Mouse (Mus musculus) left cerebral cortex, adult 2 months (tissue): ENCODE measurements at regions not wholly inside any gene's neighbourhood (a gene's known extent, or its start where the extent isn't known, plus 50 kb on each side); places are given as distances from the start of the nearest gene placed in this dataset.

Source experiments
- DNase-seq, 2 experiments: peaks; one replicate each; pipeline ENCODE4 v3.0.0; 2021 to 2022; ENCODE audit warnings: low spot score in 2 of 2, mixed read lengths in 1 of 2; ENCODE audit errors: extremely low spot score in 1 of 2
- H3K27ac ChIP-seq: fragments of 200-600 bp; 2 replicates; pipeline ENCODE4 v1.8.1; 2022
- H3K4me3 ChIP-seq: fragments of 200-600 bp; 2 replicates; pipeline ENCODE4 v1.8.1; 2022
- CTCF ChIP-seq: fragments of 200-600 bp; IDR thresholded peaks from 2 replicates; pipeline ENCODE4 v1.8.1; 2022; ENCODE audit warnings: antibody characterized with exemption, mild to moderate bottlenecking, moderate library complexity
- intact Hi-C: fragments of 180-260 bp; cut with DNase I; formaldehyde crosslinking; loops from one replicate; pipeline ENCODE4 v1.15.1; 2025

DNA sequence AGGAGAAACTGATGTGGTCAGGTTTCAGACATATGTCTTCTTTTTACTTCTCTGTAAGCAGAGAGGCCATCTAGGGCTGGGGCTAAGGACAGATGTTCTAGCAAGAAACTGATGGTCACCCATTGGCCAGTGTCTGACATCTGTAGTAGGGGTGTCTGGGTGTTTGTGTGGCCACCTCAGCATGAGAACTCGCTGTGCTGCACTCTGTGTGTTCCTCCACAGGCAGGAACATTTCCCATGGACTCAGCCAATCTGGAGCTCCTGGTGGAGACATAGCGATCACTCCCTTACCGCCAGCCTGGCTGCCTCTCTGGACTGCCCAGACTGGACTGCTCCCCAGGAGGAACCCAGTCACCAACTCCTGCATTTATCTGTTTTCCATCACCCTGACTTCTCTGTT, 119.1 kb upstream of the Gdf10 start:
- no peak for DNase-seq
- intact Hi-C loops: no loop called here
- H3K4me3 ChIP-seq: no peak overlapping the region
- H3K27ac ChIP-seq: no peak overlapping the region
- no peak for TF ChIP-seq CTCF

DNA sequence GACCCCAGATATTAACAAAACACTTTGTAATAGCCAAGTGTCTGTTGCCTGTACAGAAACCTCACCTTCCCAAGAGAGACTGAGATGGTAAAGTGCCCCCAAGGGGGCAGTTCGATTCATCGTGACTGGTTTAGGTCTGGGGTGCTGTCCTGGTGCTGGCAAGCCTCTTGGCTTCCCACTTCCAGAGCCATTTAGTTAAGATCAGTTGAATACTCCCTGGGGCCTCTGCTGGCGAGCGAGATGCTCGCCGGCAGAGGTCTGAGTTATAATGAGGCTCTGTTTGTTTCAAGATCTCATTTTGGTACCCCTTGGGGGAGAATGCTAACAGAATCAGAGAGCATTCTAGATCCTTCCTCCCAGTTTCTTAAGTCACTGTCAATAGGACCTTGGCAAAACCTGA, 118.7 kb upstream of the Gdf10 start:
- intact Hi-C loops: no loop called here
- no peak overlapping the region for H3K27ac ChIP-seq
- H3K4me3 ChIP-seq: no peak overlapping the region
- no peak for DNase-seq
- no peak for TF ChIP-seq CTCF

DNA sequence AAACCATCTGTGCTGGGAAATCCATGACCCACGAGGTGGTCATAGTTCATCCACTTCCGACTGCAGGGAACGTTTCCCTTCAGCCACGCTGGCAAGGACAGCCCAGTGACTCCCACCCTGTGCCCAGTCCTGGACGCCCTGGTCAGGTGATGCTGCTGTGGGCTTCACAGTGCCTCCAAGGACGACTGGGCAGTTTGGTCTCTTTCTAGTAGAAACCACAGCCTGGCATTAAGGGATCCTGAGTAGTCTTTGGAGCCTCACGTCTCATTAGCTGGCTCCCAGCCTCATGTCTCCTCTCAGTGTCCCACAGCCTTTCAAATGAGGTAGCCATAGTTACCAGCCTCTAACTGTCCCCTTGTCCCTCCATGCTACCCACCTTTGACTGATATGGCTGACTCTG, 116.2 kb upstream of the Gdf10 start:
- Histone ChIP-seq H3K27ac (no peak overlapping the region), H3K4me3 (no peak overlapping the region)
- no peak for DNase-seq
- no peak for TF ChIP-seq CTCF
- intact Hi-C loops: no loop called here

DNA sequence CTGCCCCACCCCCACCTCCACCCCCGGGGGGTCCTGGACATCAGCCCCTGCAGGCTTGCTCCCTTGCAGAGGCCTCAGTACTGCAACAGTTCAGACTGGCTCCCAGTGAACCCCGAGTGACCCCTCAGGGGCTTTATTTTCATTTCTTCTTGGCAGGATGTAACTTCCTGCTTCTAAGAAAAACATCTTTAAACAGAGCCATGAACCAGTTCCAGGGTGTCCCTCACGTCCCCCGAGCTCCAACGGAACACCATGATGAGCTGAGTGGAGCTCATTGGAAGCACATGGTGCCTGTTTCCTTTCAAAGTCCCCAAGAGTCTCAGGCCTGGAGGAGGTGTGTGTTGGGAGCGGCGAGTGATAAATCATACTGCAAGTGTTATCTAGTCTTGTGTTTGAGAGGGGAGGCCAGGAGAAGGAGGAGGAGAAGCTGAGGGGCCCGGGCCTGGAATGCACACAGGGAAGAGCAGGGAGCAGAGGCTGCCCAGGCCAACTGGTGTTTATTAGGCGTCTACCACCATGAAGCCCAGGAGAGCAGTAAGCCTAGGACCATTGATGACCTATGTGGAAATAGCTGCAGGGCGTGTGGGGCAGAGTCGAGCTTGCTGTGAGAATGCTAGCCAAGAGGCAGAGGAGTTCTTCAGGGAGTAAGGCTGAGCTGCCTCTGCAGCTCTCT, 114.7 kb upstream of the Gdf10 start:
- H3K27ac ChIP-seq: no peak overlapping the region
- intact Hi-C loops: no loop called here
- TF ChIP-seq CTCF: no peak
- no peak for DNase-seq
- no peak overlapping the region for H3K4me3 ChIP-seq

DNA sequence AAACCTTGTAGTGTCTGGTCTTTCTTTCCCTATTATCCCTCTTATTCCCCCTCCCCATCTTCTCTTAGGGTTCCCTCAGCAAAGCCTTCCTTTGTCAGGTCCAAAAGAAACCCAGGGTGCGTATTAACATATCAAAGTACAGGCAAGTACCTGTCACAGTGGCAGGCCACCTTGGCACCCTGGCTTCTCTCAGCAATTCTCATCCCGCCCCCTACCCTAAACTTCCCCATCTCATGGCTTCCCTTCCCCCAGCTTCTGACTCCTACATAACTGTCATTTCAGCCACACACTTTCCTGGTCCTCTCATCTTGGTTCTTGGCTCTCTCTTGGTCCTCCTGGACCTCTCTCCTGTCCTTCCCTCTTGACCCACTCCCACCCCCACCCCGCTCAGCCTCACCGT, 112.8 kb upstream of the Gdf10 start:
- intact Hi-C loops: no loop called here
- H3K27ac ChIP-seq: no peak overlapping the region
- DNase-seq: no peak
- no peak overlapping the region for H3K4me3 ChIP-seq
- TF ChIP-seq CTCF: no peak

DNA sequence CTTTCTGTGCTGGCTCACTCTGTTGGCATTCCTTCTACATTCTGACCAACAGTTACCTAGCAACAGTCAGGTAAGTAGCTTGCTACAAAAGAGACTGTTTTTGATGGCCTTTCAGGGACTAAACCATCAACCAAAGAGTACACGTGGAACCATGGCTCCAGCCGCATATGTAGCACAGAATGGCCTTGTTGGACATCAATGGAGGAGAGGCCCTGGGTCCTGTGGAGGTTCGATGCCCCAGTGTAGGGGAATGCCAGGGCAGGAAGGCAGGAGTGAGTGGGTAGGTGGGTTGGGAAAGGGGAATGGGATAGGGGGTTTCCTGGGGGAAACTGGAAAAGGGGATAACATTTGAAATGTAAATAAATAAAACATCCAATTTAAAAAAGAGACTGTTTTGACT, 112.1 kb upstream of the Gdf10 start:
- intact Hi-C loops: no loop called here
- H3K4me3 ChIP-seq: no peak overlapping the region
- no peak for TF ChIP-seq CTCF
- H3K27ac ChIP-seq: no peak overlapping the region
- no peak for DNase-seq

DNA sequence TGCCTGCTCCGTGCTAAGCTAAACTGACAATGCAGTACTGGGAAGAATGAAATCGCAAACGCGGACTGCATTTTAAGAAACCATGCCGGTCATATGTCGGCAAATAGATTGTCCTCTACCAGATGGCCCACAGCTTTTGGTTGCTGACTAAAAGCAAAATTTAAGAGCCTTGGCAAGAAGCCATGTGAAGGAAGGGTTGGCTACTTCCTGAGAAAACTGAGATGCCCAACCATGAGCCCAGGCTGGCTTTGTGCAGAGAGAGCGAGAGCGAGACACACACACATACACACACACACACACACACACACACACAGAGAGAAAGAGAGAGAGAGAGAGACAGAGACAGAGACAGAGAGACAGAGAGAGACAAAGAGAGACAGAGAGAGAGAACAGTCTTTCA, 111.1 kb upstream of the Gdf10 start:
- Histone ChIP-seq H3K27ac (no peak overlapping the region), H3K4me3 (no peak overlapping the region)
- intact Hi-C loops: no loop called here
- TF ChIP-seq CTCF: no peak
- no peak for DNase-seq

DNA sequence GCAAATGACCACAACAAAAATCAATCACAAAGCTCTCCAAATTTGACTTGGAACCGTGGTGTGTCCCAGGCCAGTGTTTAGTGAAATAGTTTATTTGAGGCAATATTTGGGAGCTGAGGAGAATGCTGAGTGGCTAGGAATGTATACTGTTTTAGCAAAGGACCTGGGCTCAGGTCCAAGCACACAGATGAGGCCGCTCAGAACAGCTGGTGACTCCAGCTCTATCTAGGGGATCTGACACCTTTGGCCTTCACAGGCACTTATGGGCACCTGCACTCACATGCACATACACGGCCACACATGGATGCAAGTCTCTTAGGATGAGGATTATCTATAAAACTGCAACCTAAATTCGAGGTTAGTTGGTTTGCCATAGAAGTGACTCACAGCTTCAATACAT, 110.6 kb upstream of the Gdf10 start:
- Histone ChIP-seq H3K27ac (no peak overlapping the region), H3K4me3 (no peak overlapping the region)
- TF ChIP-seq CTCF: no peak
- no peak for DNase-seq
- intact Hi-C loops: no loop called here

DNA sequence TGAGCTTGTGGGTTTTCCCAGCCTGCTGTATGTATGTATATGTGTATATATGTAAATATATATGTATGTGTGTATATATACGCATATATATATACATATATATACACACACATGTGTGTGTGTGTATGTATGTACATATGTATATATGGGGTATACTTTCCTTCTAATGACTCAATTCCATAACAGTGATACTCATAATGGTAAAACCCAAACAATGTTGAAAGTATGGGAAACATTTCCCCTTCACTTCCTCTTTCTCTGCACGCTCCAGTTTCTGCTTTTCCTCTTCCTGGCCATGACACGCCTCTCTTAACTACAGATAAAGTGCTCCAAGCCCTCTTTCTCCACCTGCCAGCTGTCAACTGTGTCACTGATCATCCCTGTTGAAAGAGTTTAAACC, 110.1 kb upstream of the Gdf10 start:
- H3K4me3 ChIP-seq: no peak overlapping the region
- TF ChIP-seq CTCF: no peak
- no peak overlapping the region for H3K27ac ChIP-seq
- no peak for DNase-seq
- intact Hi-C loops: no loop called here

DNA sequence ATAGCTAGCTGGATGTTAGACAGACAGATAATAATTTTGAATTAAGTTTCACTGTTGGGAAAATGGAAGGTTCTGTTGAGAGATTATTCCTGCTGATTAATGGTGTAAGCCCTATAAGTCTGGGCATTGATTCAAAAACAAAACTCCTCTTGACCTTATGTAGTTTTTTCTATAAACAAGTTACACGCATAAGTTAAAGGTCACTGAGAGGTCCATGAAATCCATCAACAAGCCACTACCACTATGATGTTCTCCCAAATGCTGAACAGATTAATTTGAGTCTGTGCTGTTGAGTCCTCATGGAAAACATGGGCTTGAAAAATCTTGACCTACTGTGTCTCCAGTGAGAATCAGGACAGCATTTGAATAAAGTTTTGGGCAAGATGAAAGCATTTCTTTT, 109.3 kb upstream of the Gdf10 start:
- H3K4me3 ChIP-seq: no peak overlapping the region
- no peak for TF ChIP-seq CTCF
- intact Hi-C loops: no loop called here
- DNase-seq: no peak
- no peak overlapping the region for H3K27ac ChIP-seq

DNA sequence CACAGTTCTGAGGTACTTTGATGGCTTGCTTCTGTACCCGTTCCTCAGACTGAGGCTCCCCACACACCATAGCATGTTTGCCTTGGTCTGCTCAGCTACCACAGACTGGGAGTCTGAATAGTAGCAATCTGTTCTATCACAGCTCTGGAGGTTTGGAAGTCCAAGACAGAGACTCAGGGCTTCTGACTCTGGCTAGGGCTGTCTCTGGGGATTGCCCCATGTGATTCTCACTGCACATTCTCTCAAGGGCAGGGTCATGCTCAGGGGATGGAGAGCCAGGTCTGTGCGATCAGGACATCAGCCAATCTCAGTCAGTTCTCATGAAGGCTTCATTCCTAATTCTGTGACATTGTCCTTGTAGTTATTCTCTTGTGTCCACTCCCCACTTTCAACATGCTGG, 108.8 kb upstream of the Gdf10 start:
- no peak for TF ChIP-seq CTCF

DNA sequence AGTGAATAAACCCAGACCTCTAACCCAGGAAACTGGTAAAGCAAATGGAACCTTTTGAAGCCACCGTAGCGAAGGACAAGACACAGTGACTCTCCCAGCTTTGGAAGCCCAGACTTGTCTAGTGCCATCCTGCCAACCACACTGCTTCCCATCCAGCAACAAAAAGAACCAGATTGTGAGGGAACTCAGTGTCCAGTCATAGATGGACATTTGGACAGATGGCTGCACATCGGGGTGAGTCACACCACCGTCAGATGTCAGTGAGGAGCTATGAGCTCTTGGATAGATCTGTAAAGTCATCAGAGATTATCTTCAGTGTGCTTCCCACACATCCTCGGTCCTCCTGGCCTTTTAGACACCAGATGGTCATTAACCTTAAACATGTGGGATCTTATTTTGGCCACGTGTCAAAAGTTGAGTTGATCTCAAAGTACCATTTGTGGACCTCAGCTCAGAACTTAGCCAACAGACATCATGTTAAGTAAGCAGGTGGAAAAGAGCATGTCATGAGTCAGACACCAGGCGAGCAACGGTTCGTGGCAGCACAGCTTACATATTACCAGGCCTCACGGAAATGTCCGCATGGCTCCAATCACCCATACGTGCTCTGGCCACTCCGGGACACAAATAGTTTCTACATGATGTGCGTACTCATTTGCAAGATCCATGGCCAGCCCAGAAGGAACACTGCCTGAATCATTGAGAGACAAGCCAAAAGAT, 102.7 kb upstream of the Gdf10 start:
- intact Hi-C loops: no loop called here
- TF ChIP-seq CTCF: no peak
- no peak for DNase-seq
- Histone ChIP-seq H3K27ac (no peak overlapping the region), H3K4me3 (no peak overlapping the region)

More for the DNA sequence above, 108.8 kb upstream of the Gdf10 start:
- intact Hi-C loops: no loop called here
- DNase-seq: no peak
- no peak overlapping the region for H3K27ac ChIP-seq
- no peak overlapping the region for H3K4me3 ChIP-seq

DNA sequence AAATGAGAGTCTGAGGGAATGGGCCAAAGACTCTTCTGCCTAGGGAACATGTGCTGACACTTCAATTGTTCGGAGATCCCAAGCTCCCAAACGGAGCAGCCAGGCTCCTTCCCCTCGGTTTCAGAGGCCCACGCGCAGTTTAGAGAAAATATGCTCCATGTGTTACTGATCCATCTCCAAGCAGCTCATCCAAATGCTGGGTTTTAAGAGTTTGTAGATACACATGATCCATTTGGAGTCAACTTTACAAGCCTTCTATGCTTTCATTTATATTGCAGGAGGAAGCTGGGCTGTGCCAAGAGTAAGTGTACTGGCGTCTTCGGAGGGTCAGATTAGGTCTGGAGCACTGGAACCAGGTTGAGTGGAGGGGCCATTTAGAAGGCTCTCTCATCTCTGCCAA, 102.0 kb upstream of the Gdf10 start:
- H3K27ac ChIP-seq: no peak overlapping the region
- H3K4me3 ChIP-seq: no peak overlapping the region
- no peak for DNase-seq
- TF ChIP-seq CTCF: no peak
- intact Hi-C loops: no loop called here
